Mouse (Mus musculus): ENCODE data around the gene H2al2a.
"Not testable (repeated sequence)": the region's sequence is repeated elsewhere in the genome, so short reads cannot be mapped to it uniquely, and the experiment has no call there.

Gene H2al2a

DNA sequence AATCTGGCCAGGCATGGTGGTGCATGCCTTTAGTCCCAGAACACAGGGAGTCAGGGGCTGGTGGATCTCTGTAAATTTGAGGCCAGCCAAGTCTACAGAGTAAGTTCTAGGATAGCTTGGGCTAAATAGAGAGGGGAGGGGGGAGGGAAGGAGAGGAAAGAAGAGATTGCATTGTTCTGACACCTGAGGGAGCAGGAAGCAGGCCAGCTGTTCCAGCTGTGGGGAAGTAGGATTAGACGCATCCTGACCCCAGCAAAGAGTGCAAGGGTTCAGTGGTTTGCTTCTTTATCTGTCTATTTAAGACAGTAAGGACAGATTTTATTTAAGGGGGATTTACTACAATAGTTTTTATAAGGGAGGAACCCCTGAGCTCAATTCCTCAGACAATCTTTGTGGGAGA, 26.1 kb downstream of the H2al2a start:
- CTCF ChIA-PET, result interaction anchor here in 2 of 4 experiments (0.6 to 1.2 kb wide), 4 partner anchors 28 to 725 kb away, joined by 3 to 4 read pairs (median 4); no protein-coding TSS in a partner anchor
- POLR2A ChIA-PET, result interaction anchor here in 3 of 4 experiments (0.6 to 7.5 kb wide), 42 partner anchors 8 to 1939 kb away, joined by 3 to 120 read pairs (median 4); partner anchors contain the start of gene A930004D18Rik (in 1 of the 3)

GRCm38 (mm10) chr2:17970187-17970586, 26.6 kb downstream of the H2al2a start:
- CTCF ChIA-PET, result interaction anchor here in 2 of 4 experiments (0.6 to 1.2 kb wide), 4 partner anchors 27 to 725 kb away, joined by 3 to 4 read pairs (median 4); no protein-coding TSS in a partner anchor
- POLR2A ChIA-PET, result interaction anchor here in 3 of 4 experiments (0.6 to 7.5 kb wide), 36 partner anchors 8 to 130 kb away, joined by 3 to 120 read pairs (median 4); partner anchors contain the start of gene A930004D18Rik (in 1 of the 3)

DNA sequence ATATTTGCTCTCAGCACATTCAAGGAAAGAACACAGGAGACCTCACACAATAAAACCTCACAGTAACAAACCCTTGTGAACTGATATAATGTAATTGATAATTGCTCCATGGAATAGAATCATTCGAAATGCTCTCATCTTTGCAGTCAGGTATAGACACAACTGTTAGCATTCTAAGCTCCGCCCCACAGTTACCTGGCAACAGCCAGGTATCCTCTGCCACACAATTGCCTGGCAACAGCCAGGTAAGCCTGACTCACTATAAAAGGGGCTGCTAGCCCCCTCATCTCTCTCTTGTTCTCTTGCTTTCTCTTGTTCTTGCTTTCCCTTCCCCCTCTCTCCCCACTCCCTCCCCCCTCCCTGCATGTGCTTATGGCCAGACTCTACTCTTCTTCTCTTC, 28.2 kb downstream of the H2al2a start:
- CTCF ChIA-PET, result no interaction called here
- POLR2A ChIA-PET, result no interaction called here

DNA sequence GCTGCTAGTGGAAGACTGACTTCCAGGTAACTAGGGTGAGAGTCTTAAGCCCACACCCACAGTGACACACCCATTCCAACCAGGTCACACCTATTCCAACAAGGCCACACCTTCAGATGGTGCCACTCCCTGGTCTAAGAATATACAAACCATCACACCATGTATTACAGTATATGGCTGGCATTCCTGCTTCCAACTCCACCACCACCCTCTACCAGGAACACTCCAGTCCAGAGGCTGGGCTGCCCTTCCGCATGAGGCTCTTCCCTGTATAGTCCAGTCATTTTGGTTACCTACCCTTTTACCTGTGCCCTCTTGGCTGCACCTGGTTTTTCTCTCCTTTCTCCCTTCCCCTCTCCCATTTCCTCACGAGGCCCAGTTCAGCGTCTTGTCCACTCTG, 28.7 kb downstream of the H2al2a start:
- POLR2A ChIA-PET, result interaction anchor here in 1 of 4 experiments (0.6 to 1.6 kb wide), 2 partner anchors 16 to 81 kb away, joined by 4 read pairs; no protein-coding TSS in a partner anchor
- CTCF ChIA-PET, result not testable (repeated sequence)

DNA sequence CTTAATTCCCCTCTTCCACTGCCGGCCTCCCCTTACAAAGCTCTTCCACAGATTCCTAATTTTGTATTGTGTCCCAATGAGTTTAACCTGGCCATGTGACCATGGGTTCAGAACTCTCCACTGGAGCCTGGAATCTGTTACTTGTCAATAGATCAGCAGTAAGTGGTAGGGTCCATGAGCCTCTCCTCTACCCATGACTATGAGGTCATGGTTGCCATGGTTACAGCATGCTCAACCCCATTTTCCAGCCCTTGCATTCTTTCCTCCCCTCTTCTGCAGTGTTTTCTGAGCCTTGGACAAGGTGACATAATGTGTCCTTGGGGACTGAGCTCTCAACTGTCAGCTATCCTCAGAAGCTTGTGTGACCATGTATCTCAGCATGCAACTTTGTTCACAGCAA, 37.3 kb downstream of the H2al2a start:
- ChIA-PET CTCF (no interaction called here), POLR2A (interaction anchor here in 1 of 4 experiments (0.7 to 1.6 kb wide), 6 partner anchors 11 to 366 kb away, joined by 3 to 5 read pairs (median 3); no protein-coding TSS in a partner anchor)

GRCm38 (mm10) chr2:17946875-17947274, 49.9 kb downstream of the H2al2a start:
- CTCF ChIA-PET, result no interaction called here
- POLR2A ChIA-PET, result interaction anchor here in 3 of 4 experiments (0.6 to 3.4 kb wide), 11 partner anchors 10 to 118 kb away, joined by 3 to 21 read pairs (median 4); no protein-coding TSS in a partner anchor

Data from embryonic stem cell, embryonic (primary cell).